Mouse (Mus musculus) forebrain, embryonic 13.5 days (tissue): Measurements from ENCODE around the gene Galnt14. TPM values are rescaled to one million over a fixed set of nuclear protein-coding genes. Genes with fewer than 3 reads are reported as not detected.

Experiments used
- ATAC-seq: fragments of 200-750 bp; cut with Nextera tagmentation; 2 replicates; pipeline ENCODE4 v1.8.0; 2017
- H3K27ac ChIP-seq: fragments of 300-500 bp; sonication (generic); 2 replicates; pipeline ENCODE4 v1.5.1; 2015; ENCODE audit warnings: inconsistent platforms, mild to moderate bottlenecking, moderate library complexity
- H3K27me3 ChIP-seq: fragments of 300-500 bp; sonication (generic); 2 replicates; pipeline ENCODE4 v1.6.1; 2015; ENCODE audit warnings: mild to moderate bottlenecking, inconsistent platforms
- H3K36me3 ChIP-seq: fragments of 300-500 bp; sonication (generic); 2 replicates; pipeline ENCODE4 v1.6.1; 2015; ENCODE audit warnings: mild to moderate bottlenecking, inconsistent platforms; ENCODE audit not compliant: poor library complexity, severe bottlenecking
- H3K4me1 ChIP-seq: fragments of 300-500 bp; sonication (generic); 2 replicates; pipeline ENCODE4 v1.6.1; 2015; ENCODE audit warnings: inconsistent platforms
- H3K4me2 ChIP-seq: fragments of 300-500 bp; sonication (generic); 2 replicates; pipeline ENCODE4 v1.6.1; 2015; ENCODE audit warnings: inconsistent platforms, mild to moderate bottlenecking, moderate library complexity
- H3K4me3 ChIP-seq: fragments of 300-500 bp; sonication (generic); 2 replicates; pipeline ENCODE4 v1.5.1; 2015; ENCODE audit warnings: mild to moderate bottlenecking, inconsistent platforms
- H3K9ac ChIP-seq: fragments of 300-500 bp; sonication (generic); 2 replicates; pipeline ENCODE4 v1.6.1; 2015; ENCODE audit warnings: mild to moderate bottlenecking, inconsistent platforms
- H3K9me3 ChIP-seq: fragments of 300-500 bp; sonication (generic); replicated peaks from 2 replicates; pipeline ENCODE4 v1.6.1; 2016; ENCODE audit warnings: inconsistent platforms
- WGBS: fragments of 180-500 bp; shearing (Covaris S2); methylation state at CpG from one replicate; pipeline ENCODE4 v1.1.7; 2015; 5-methylcytosine and 5-hydroxymethylcytosine counted together
- polyA plus RNA-seq: library from polyadenylated mRNA; unstranded; fragments of >200 nt; fragmentation: Nextera tagmentation; extraction: Ambion mirVana; gene quantifications from 2 replicates; pipeline ENCODE4 v1.2.1, GENCODE M21; 2015

The Galnt14 gene
- polyA plus RNA-seq, 1 experiment from 2014 or later: 6.4 TPM

DNA sequence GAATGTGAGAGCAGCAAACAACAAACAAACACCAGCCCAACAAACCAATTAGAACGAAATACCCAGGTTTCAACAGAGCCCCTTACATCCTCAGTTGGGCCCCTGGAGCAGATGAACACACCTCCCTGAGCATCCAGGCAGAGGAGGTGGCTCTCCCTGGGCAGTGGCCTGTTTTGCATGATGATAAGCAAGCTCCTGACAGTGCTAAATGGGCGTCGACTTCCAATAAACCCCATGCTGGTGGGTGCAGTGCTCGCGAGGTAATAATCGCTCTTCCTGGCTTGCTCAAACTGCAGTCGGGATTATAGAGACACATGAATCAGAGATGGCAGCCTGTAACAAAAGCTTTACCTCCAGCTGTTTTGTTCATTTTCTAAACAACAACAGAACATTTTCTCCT is 235.9 kb downstream of the Galnt14 start:
- H3K27me3 ChIP-seq: no peaks in the 10 kb centered on the region
- WGBS: 39% methylated on average over 7 of the region's 7 CpGs
- H3K9me3 ChIP-seq: no peaks in the 10 kb centered on the region
- ATAC-seq: no peak
- no peak overlapping the region for H3K4me3 ChIP-seq
- H3K36me3 ChIP-seq: no peaks in the 10 kb centered on the region
- no peak overlapping the region for H3K9ac ChIP-seq
- H3K27ac ChIP-seq: no peak overlapping the region
- H3K4me2 ChIP-seq: no peak overlapping the region
- H3K4me1 ChIP-seq: peaks cover 18% of the 10 kb centered on the region

- Histone ChIP-seq H3K4me2 (no peak overlapping the region), H3K36me3 (no peaks in the 10 kb centered on the region), H3K9ac (no peak overlapping the region), H3K27ac (no peak overlapping the region), H3K27me3 (no peaks in the 10 kb centered on the region), H3K4me3 (no peak overlapping the region), H3K4me1 (peaks cover 18% of the 10 kb centered on the region), H3K9me3 (no peaks in the 10 kb centered on the region)
- 63% methylated on average over 3 of the region's 3 CpGs for WGBS
- peak; percentile 75 for ATAC-seq
Measured at GRCm38 (mm10) chr17:73473012-73473411, 237.2 kb downstream of the Galnt14 start.

GRCm38 (mm10) chr17:73460874-73461273 is 249.4 kb downstream of the Galnt14 start:
- WGBS: 89% methylated on average over 4 of the region's 4 CpGs
- Histone ChIP-seq H3K9me3 (no peaks in the 10 kb centered on the region), H3K27ac (no peak overlapping the region), H3K36me3 (no peaks in the 10 kb centered on the region), H3K4me2 (no peak overlapping the region), H3K4me1 (no peaks in the 10 kb centered on the region), H3K27me3 (no peaks in the 10 kb centered on the region), H3K4me3 (no peak overlapping the region), H3K9ac (no peak overlapping the region)
- ATAC-seq: no peak

GRCm38 (mm10) chr17:73458741-73459140 is 251.5 kb downstream of the Galnt14 start:
- ATAC-seq: peak; percentile 71; the same call in 1 of the 2 replicates
- H3K9me3 ChIP-seq: no peaks in the 10 kb centered on the region
- 73% methylated on average over 4 of the region's 4 CpGs for WGBS
- H3K4me3 ChIP-seq: no peak overlapping the region
- no peaks in the 10 kb centered on the region for H3K27me3 ChIP-seq
- no peaks in the 10 kb centered on the region for H3K4me1 ChIP-seq
- H3K9ac ChIP-seq: no peak overlapping the region
- no peak overlapping the region for H3K27ac ChIP-seq
- H3K36me3 ChIP-seq: no peaks in the 10 kb centered on the region
- H3K4me2 ChIP-seq: no peak overlapping the region

DNA sequence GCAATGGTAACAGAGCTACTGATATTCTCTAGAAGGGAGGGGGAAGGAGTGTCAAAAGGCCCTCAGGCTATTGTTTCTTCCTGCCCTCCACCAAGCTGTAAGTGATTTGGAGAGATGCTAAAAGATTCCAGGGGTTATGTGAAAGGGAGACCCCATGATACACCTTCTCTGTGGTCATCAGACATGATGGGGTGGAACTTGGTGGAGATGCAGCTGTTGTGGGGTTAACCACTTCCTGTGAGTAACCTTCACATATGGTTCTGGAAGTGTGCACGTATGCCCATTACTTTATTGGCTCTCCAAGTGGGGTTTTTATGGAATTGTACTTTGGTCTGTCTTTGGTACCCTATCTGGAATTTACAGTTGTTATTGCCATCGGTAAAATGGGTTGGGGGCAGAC is 253.7 kb downstream of the Galnt14 start:
- WGBS: 92% methylated on average over 2 of the region's 2 CpGs
- H3K4me2 ChIP-seq: no peak overlapping the region
- H3K36me3 ChIP-seq: no peaks in the 10 kb centered on the region
- no peaks in the 10 kb centered on the region for H3K27me3 ChIP-seq
- no peaks in the 10 kb centered on the region for H3K4me1 ChIP-seq
- H3K4me3 ChIP-seq: no peak overlapping the region
- no peak overlapping the region for H3K9ac ChIP-seq
- no peaks in the 10 kb centered on the region for H3K9me3 ChIP-seq
- no peak for ATAC-seq
- no peak overlapping the region for H3K27ac ChIP-seq

GRCm38 (mm10) chr17:73453646-73454045 is 256.6 kb downstream of the Galnt14 start:
- Histone ChIP-seq H3K4me1 (no peaks in the 10 kb centered on the region), H3K27me3 (no peaks in the 10 kb centered on the region), H3K27ac (no peak overlapping the region), H3K4me3 (no peak overlapping the region), H3K36me3 (no peaks in the 10 kb centered on the region), H3K9ac (no peak overlapping the region), H3K4me2 (no peak overlapping the region), H3K9me3 (no peaks in the 10 kb centered on the region)
- 71% methylated on average over 3 of the region's 3 CpGs for WGBS
- ATAC-seq: 0 out of 2 replicates have a peak, but pooled peaks have one; percentile 51

DNA sequence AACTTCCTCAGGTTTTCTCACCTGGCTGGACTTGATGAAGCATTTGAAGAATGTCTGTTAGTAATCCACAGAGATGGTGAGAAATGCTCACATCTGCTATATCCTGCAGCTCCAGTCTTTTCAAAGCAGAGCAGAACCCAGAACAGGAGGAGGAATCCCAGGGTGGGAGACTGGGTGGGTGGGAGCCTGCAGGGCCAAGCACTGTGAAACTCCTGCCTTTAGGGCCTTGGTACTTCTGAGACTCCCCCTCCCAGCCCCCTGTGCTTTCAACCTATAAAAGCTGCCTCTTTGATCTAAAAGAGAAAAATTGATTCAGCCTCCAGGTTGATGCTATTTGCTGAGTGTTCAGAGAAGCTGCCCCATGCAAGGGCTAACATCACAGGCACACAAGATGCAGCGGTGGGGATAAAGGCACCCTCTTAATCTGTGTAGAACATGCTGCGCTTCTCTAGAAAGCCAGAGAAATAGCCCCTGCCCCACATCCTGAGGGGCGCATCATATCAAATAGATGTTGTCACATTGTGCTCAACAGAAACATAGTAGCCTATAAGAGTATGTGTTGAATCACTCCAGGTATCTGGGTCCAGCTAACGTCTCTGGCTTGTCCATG is 258.0 kb downstream of the Galnt14 start:
- H3K9ac ChIP-seq: no peak overlapping the region
- no peak overlapping the region for H3K4me3 ChIP-seq
- H3K36me3 ChIP-seq: no peaks in the 10 kb centered on the region
- H3K9me3 ChIP-seq: no peaks in the 10 kb centered on the region
- 86% methylated on average over 4 of the region's 4 CpGs for WGBS
- H3K27me3 ChIP-seq: no peaks in the 10 kb centered on the region
- ATAC-seq: no peak
- H3K4me1 ChIP-seq: no peaks in the 10 kb centered on the region
- no peak overlapping the region for H3K27ac ChIP-seq
- no peak overlapping the region for H3K4me2 ChIP-seq

- no peak overlapping the region for H3K9ac ChIP-seq
- H3K4me2 ChIP-seq: no peak overlapping the region
- no peaks in the 10 kb centered on the region for H3K4me1 ChIP-seq
- H3K27me3 ChIP-seq: no peaks in the 10 kb centered on the region
- H3K4me3 ChIP-seq: no peak overlapping the region
- no peak overlapping the region for H3K27ac ChIP-seq
- H3K9me3 ChIP-seq: no peaks in the 10 kb centered on the region
- no peaks in the 10 kb centered on the region for H3K36me3 ChIP-seq
- ATAC-seq: no peak
Measured at GRCm38 (mm10) chr17:73449104-73449503, 261.1 kb downstream of the Galnt14 start.

Other genes starting within 250 kb of the Galnt14 start
- gene Ehd3, start 93.7 kb upstream of the Galnt14 start, polyA plus RNA-seq: 6.4 and 7.5 TPM in 2 replicates
- gene Xdh, start 239.7 kb upstream of the Galnt14 start, polyA plus RNA-seq: 0.06 and 0.14 TPM in 2 replicates